Mouse (Mus musculus) stomach, postnatal 0 days (tissue): ENCODE results near the gene Col23a1. TPM values are rescaled to one million over a fixed set of nuclear protein-coding genes. Genes with fewer than 3 reads are reported as not detected.
A peak's percentile ranks its signal among the peaks of the same experiment; 100 is the strongest.

ENCODE experiments used
- ATAC-seq: fragments of 200-750 bp; cut with Nextera tagmentation; 2 replicates; pipeline ENCODE4 v1.8.0; 2017; ENCODE audit not compliant: low FRiP score, low TSS enrichment
- DNase-seq: peaks from one replicate; pipeline ENCODE4 v3.0.0-alpha.2; 2016; ENCODE audit warnings: low spot score
- H3K27ac ChIP-seq: fragments of 300-500 bp; sonication (generic); replicated peaks from 2 replicates; pipeline ENCODE4 v1.5.1; 2014; ENCODE audit warnings: mild to moderate bottlenecking, control low read depth
- H3K27me3 ChIP-seq: fragments of 300-500 bp; sonication (generic); 2 replicates; pipeline ENCODE4 v1.6.1; 2014; ENCODE audit warnings: low read length; ENCODE audit not compliant: control insufficient read depth, insufficient read depth
- H3K36me3 ChIP-seq: fragments of 300-500 bp; sonication (generic); 2 replicates; pipeline ENCODE4 v1.6.1; 2014; ENCODE audit warnings: low read length, mixed read lengths; ENCODE audit not compliant: control insufficient read depth, insufficient read depth
- H3K4me1 ChIP-seq: fragments of 300-500 bp; sonication (generic); replicated peaks from 2 replicates; pipeline ENCODE4 v1.6.1; 2014; ENCODE audit warnings: antibody characterized with exemption; ENCODE audit not compliant: control insufficient read depth, insufficient read depth
- H3K4me2 ChIP-seq: fragments of 300-500 bp; sonication (generic); replicated peaks from 2 replicates; pipeline ENCODE4 v1.6.1; 2014; ENCODE audit warnings: low read depth, mild to moderate bottlenecking, control low read depth, moderate library complexity
- H3K4me3 ChIP-seq: fragments of 300-500 bp; sonication (generic); 2 replicates; pipeline ENCODE4 v1.5.1; 2014; ENCODE audit warnings: low read depth, low read length, control low read depth
- H3K9ac ChIP-seq: fragments of 300-500 bp; sonication (generic); 2 replicates; pipeline ENCODE4 v1.6.1; 2014; ENCODE audit warnings: mild to moderate bottlenecking, low read length, control low read depth, mixed read lengths
- H3K9me3 ChIP-seq: fragments of 300-500 bp; sonication (generic); 2 replicates; pipeline ENCODE4 v1.6.1; 2016; ENCODE audit warnings: low read length; ENCODE audit not compliant: control insufficient read depth
- CTCF ChIP-seq: IDR thresholded peaks from 2 replicates; pipeline ENCODE4 v1.5.1; 2016; ENCODE audit warnings: antibody characterized with exemption, low read depth, mild to moderate bottlenecking, moderate library complexity
- EP300 ChIP-seq: optimal IDR thresholded peaks from 2 replicates; pipeline ENCODE3; 2016; ENCODE audit warnings: antibody characterized with exemption
- WGBS: fragments of 180-500 bp; shearing (Covaris S2); extraction: QIAGEN DNeasy Blood & Tissue Kit; methylation state at CpG from one replicate; pipeline ENCODE4 v1.1.7; 2014; 5-methylcytosine and 5-hydroxymethylcytosine counted together
- polyA plus RNA-seq: library from polyadenylated mRNA; unstranded; fragments of >200 nt; fragmentation: Nextera tagmentation; extraction: Ambion mirVana; gene quantifications from 2 replicates; pipeline ENCODE4 v1.2.1, GENCODE M21; 2015

The Col23a1 gene
- polyA plus RNA-seq, 1 experiment from 2014 or later: 2.5 TPM

GRCm38 (mm10) chr11:51263286-51263831, 26.4 kb upstream of the Col23a1 start:
- ATAC-seq: peak; percentile 46

GRCm38 (mm10) chr11:51264352-51264751, 25.4 kb upstream of the Col23a1 start:
- H3K9me3 ChIP-seq: no peaks in the 10 kb centered on the region
- H3K4me1 ChIP-seq: peaks cover 5% of the 10 kb centered on the region
- H3K27me3 ChIP-seq: no peaks in the 10 kb centered on the region
- 5% methylated on average over 6 of the region's 6 CpGs for WGBS
- peak overlapping the region; percentile 93 for H3K4me3 ChIP-seq
- no peak for TF ChIP-seq CTCF
- no peak for TF ChIP-seq EP300
- H3K27ac ChIP-seq: peak overlapping the region; percentile 58
- H3K4me2 ChIP-seq: peak overlapping the region; percentile 60
- peak; percentile 54 for DNase-seq
- H3K9ac ChIP-seq: peak overlapping the region; percentile 35; the same call in 1 of the 2 replicates
- H3K36me3 ChIP-seq: no peaks in the 10 kb centered on the region; the same call in 1 of the 2 replicates
- ATAC-seq: peak; percentile 65; the same call in 1 of the 2 replicates

More at GRCm38 (mm10) chr11:51263286-51263831, 26.4 kb upstream of the Col23a1 start:
- H3K9me3 ChIP-seq: no peaks in the 10 kb centered on the region
- peak overlapping the region; percentile 60 for H3K4me2 ChIP-seq
- H3K4me3 ChIP-seq: peak overlapping the region; percentile 93
- peak overlapping the region; percentile 98 for H3K27ac ChIP-seq
- H3K27me3 ChIP-seq: no peaks in the 10 kb centered on the region
- under 1% methylated on average over 46 of the region's 50 CpGs for WGBS
- TF ChIP-seq EP300 (no peak), CTCF (no peak)
- H3K9ac ChIP-seq: peak overlapping the region; percentile 98
- no peaks in the 10 kb centered on the region; the same call in 1 of the 2 replicates for H3K36me3 ChIP-seq
- H3K4me1 ChIP-seq: peaks cover 5% of the 10 kb centered on the region
- peak; percentile 70 for DNase-seq

- no peak for TF ChIP-seq EP300
- peak; percentile 72 for TF ChIP-seq CTCF
- ATAC-seq (no peak), DNase-seq (no peak)
- H3K27me3 ChIP-seq: no peaks in the 10 kb centered on the region
- H3K27ac ChIP-seq: no peak overlapping the region
- H3K4me3 ChIP-seq: no peak overlapping the region
- 35% methylated on average over 3 of the region's 3 CpGs for WGBS
- peaks cover 5% of the 10 kb centered on the region for H3K4me1 ChIP-seq
- peaks cover 2% of the 10 kb centered on the region; the same call in 1 of the 2 replicates for H3K36me3 ChIP-seq
- H3K9ac ChIP-seq: no peak overlapping the region
- H3K9me3 ChIP-seq: no peaks in the 10 kb centered on the region
- peak overlapping the region; percentile 60; the same call in 1 of the 2 replicates for H3K4me2 ChIP-seq
These were observed 24.4 kb upstream of the Col23a1 start for GRCm38 (mm10) chr11:51265326-51265725.

GRCm38 (mm10) chr11:51274418-51274817, 15.3 kb upstream of the Col23a1 start:
- no peaks in the 10 kb centered on the region for H3K9me3 ChIP-seq
- DNase-seq (no peak), ATAC-seq (no peak)
- H3K27ac ChIP-seq: no peak overlapping the region
- no peak overlapping the region for H3K4me2 ChIP-seq
- 79% methylated on average over 1 of the region's 1 CpGs for WGBS
- peaks cover 21% of the 10 kb centered on the region for H3K36me3 ChIP-seq
- no peaks in the 10 kb centered on the region for H3K27me3 ChIP-seq
- no peak for TF ChIP-seq EP300
- no peak for TF ChIP-seq CTCF
- no peak overlapping the region for H3K9ac ChIP-seq
- no peaks in the 10 kb centered on the region for H3K4me1 ChIP-seq
- H3K4me3 ChIP-seq: no peak overlapping the region

- Histone ChIP-seq H3K27ac (peak overlapping the region; percentile 76; the same call in 1 of the 2 replicates), H3K9me3 (no peaks in the 10 kb centered on the region), H3K9ac (peak overlapping the region; percentile 68), H3K4me1 (0 out of 2 replicates have a peak, but pooled peaks cover 2% of the 10 kb centered on the region), H3K36me3 (no peaks in the 10 kb centered on the region), H3K4me2 (peak overlapping the region; percentile 91), H3K4me3 (peak overlapping the region; percentile 66), H3K27me3 (no peaks in the 10 kb centered on the region)
- 3% methylated on average over 71 of the region's 74 CpGs for WGBS
- ATAC-seq: peak; percentile 69
- TF ChIP-seq EP300 (no peak), CTCF (peak; percentile 65)
- peak; percentile 72 for DNase-seq
These were observed 591 bp downstream of the Col23a1 start for GRCm38 (mm10) chr11:51290066-51290955.
